Mouse (Mus musculus) ovary, postnatal 14 days (tissue): ENCODE data around the gene Bcr.

ENCODE experiments used
- DNase-seq: peaks from one replicate; pipeline ENCODE4 v3.0.0; 2022; ENCODE audit warnings: low spot score

The Bcr gene

GRCm38 (mm10) chr10:75095216-75095615 lies 34.8 kb downstream of the Bcr start:
- no peak for DNase-seq

GRCm38 (mm10) chr10:75098446-75099183 lies 38.2 kb downstream of the Bcr start:
- DNase-seq: no peak

- no peak for DNase-seq
Observed at GRCm38 (mm10) chr10:75100298-75100697, 39.9 kb downstream of the Bcr start.

GRCm38 (mm10) chr10:75103502-75103901 lies 43.1 kb downstream of the Bcr start:
- DNase-seq: no peak

GRCm38 (mm10) chr10:75104191-75105098 lies 44.1 kb downstream of the Bcr start:
- DNase-seq: no peak

GRCm38 (mm10) chr10:75105099-75105461 lies 44.7 kb downstream of the Bcr start:
- no peak for DNase-seq

GRCm38 (mm10) chr10:75105687-75106086 lies 45.3 kb downstream of the Bcr start:
- no peak for DNase-seq

GRCm38 (mm10) chr10:75106940-75107381 lies 46.6 kb downstream of the Bcr start:
- DNase-seq: no peak

GRCm38 (mm10) chr10:75108092-75108491 lies 47.7 kb downstream of the Bcr start:
- no peak for DNase-seq

- no peak for DNase-seq
Observed at GRCm38 (mm10) chr10:75111446-75112201, 51.2 kb downstream of the Bcr start.

GRCm38 (mm10) chr10:75112405-75112804 lies 52.0 kb downstream of the Bcr start:
- no peak for DNase-seq

- no peak for DNase-seq
Observed at GRCm38 (mm10) chr10:75113620-75114019, 53.2 kb downstream of the Bcr start.

- DNase-seq: no peak
Observed at GRCm38 (mm10) chr10:75115240-75115639, 54.8 kb downstream of the Bcr start.

GRCm38 (mm10) chr10:75116842-75117457 lies 56.6 kb downstream of the Bcr start:
- no peak for DNase-seq

- no peak for DNase-seq
Observed at GRCm38 (mm10) chr10:75118444-75118843, 58.1 kb downstream of the Bcr start.

- no peak for DNase-seq
Observed at GRCm38 (mm10) chr10:75119396-75119795, 59.0 kb downstream of the Bcr start.

GRCm38 (mm10) chr10:75120176-75120575 lies 59.8 kb downstream of the Bcr start:
- no peak for DNase-seq

- DNase-seq: peak; percentile 54
Observed at GRCm38 (mm10) chr10:75121028-75121427, 60.6 kb downstream of the Bcr start.

GRCm38 (mm10) chr10:75125577-75125976 lies 65.2 kb downstream of the Bcr start:
- DNase-seq: no peak

- DNase-seq: peak; percentile 61
Observed at GRCm38 (mm10) chr10:75129283-75129710, 68.9 kb downstream of the Bcr start.

- no peak for DNase-seq
Observed at GRCm38 (mm10) chr10:75130372-75131046, 70.1 kb downstream of the Bcr start.
